Mouse (Mus musculus) embryo, embryonic 11.5 days (tissue): Measurements from ENCODE around the gene Nxpe4.

Experiments
- DNase-seq: peaks from one replicate; pipeline ENCODE4 v3.0.0-alpha.2; 2012; ENCODE audit warnings: low read depth, low spot score

The Nxpe4 gene

GRCm38 (mm10) chr9:48329597-48329996, 167.8 kb downstream of the Nxpe4 start:
- no peak for DNase-seq

GRCm38 (mm10) chr9:48338783-48339455, 177.1 kb downstream of the Nxpe4 start:
- no peak for DNase-seq

GRCm38 (mm10) chr9:48339563-48339962, 177.7 kb downstream of the Nxpe4 start:
- DNase-seq = no peak

GRCm38 (mm10) chr9:48340708-48341380, 179.0 kb downstream of the Nxpe4 start:
- DNase-seq = no peak

- DNase-seq = no peak
Observed at GRCm38 (mm10) chr9:48345456-48345855, 183.6 kb downstream of the Nxpe4 start.

- DNase-seq = no peak
Observed at GRCm38 (mm10) chr9:48345866-48346265, 184.0 kb downstream of the Nxpe4 start.

GRCm38 (mm10) chr9:48353148-48353698, 191.4 kb downstream of the Nxpe4 start, which contains the start of gene Nxpe2:
Gene Nxpe2 (minus strand): TSS chr9:48353454.
- no peak for DNase-seq

GRCm38 (mm10) chr9:48354122-48354521, 192.3 kb downstream of the Nxpe4 start:
- DNase-seq = peak; percentile 29

- peak; percentile 52 for DNase-seq
Observed at GRCm38 (mm10) chr9:48354793-48355192, 193.0 kb downstream of the Nxpe4 start.

- no peak for DNase-seq
Observed at GRCm38 (mm10) chr9:48357097-48357496, 195.3 kb downstream of the Nxpe4 start.

- no peak for DNase-seq
Observed at GRCm38 (mm10) chr9:48360826-48361225, 199.0 kb downstream of the Nxpe4 start.

GRCm38 (mm10) chr9:48361815-48362631, 200.2 kb downstream of the Nxpe4 start:
- DNase-seq = no peak

- DNase-seq = no peak
Observed at GRCm38 (mm10) chr9:48362743-48363142, 200.9 kb downstream of the Nxpe4 start.

- no peak for DNase-seq
Observed at GRCm38 (mm10) chr9:48373232-48373878, 211.5 kb downstream of the Nxpe4 start.

GRCm38 (mm10) chr9:48374357-48374756, 212.5 kb downstream of the Nxpe4 start:
- DNase-seq = no peak

GRCm38 (mm10) chr9:48388451-48388850, 226.6 kb downstream of the Nxpe4 start:
- DNase-seq = no peak

- no peak for DNase-seq
Observed at GRCm38 (mm10) chr9:48389983-48390382, 228.2 kb downstream of the Nxpe4 start.

- DNase-seq = no peak
Observed at GRCm38 (mm10) chr9:48403590-48404209, 241.9 kb downstream of the Nxpe4 start.

- DNase-seq = no peak
Observed at GRCm38 (mm10) chr9:48404687-48405086, 242.9 kb downstream of the Nxpe4 start.

- DNase-seq = no peak
Observed at GRCm38 (mm10) chr9:48407549-48408327, 245.9 kb downstream of the Nxpe4 start.
